Mouse (Mus musculus) layer of hippocampus, postnatal 36 days (tissue): Measurements from ENCODE around the gene Galr3. TPM values are rescaled to one million over a fixed set of nuclear protein-coding genes. Genes with fewer than 3 reads are reported as not detected.
"Not testable (repeated sequence)": the region's sequence is repeated elsewhere in the genome, so short reads cannot be mapped to it uniquely, and the experiment has no call there.

Experiments
- DNase-seq, 2 experiments: peaks; one replicate each; pipeline ENCODE4 v3.0.0; 2022
- total RNA-seq, 2 experiments: library from RNA; stranded (reverse); gene quantifications; 2 replicates each; pipeline ENCODE4 v1.2.3; 2021

The Galr3 gene
- not detected for total RNA-seq

- DNase-seq: no peak
Measured at GRCm38 (mm10) chr15:79041585-79041984, at the start of gene Galr3. Gene Galr3, plus strand, starts transcription at chr15:79041885.

GRCm38 (mm10) chr15:78992235-78992634 is 49.5 kb upstream of the Galr3 start:
- no peak for DNase-seq

GRCm38 (mm10) chr15:78992925-78993324 is 48.8 kb upstream of the Galr3 start:
- no peak for DNase-seq

GRCm38 (mm10) chr15:78995916-78996315 is 45.8 kb upstream of the Galr3 start:
- DNase-seq: no peak

- no peak for DNase-seq
Measured at GRCm38 (mm10) chr15:78996663-78997062, 45.0 kb upstream of the Galr3 start.

GRCm38 (mm10) chr15:78998348-78998747 is 43.3 kb upstream of the Galr3 start:
- no peak for DNase-seq

- no peak for DNase-seq
Measured at GRCm38 (mm10) chr15:78999586-78999985, 42.1 kb upstream of the Galr3 start.

- no peak for DNase-seq
Measured at GRCm38 (mm10) chr15:79000357-79000791, 41.3 kb upstream of the Galr3 start.

GRCm38 (mm10) chr15:79001559-79001958 is 40.1 kb upstream of the Galr3 start:
- DNase-seq: no peak

GRCm38 (mm10) chr15:79002036-79002435 is 39.6 kb upstream of the Galr3 start:
- no peak for DNase-seq

GRCm38 (mm10) chr15:79003079-79003478 is 38.6 kb upstream of the Galr3 start:
- DNase-seq: no peak

- DNase-seq: no peak
Measured at GRCm38 (mm10) chr15:79005581-79005980, 36.1 kb upstream of the Galr3 start.

- DNase-seq: no peak
Measured at GRCm38 (mm10) chr15:79006638-79007037, 35.0 kb upstream of the Galr3 start.

- DNase-seq: no peak
Measured at GRCm38 (mm10) chr15:79007059-79007458, 34.6 kb upstream of the Galr3 start.

- DNase-seq: not testable (repeated sequence)
Measured at GRCm38 (mm10) chr15:79007836-79008235, 33.8 kb upstream of the Galr3 start.

- DNase-seq: no peak
Measured at GRCm38 (mm10) chr15:79009734-79010133, 32.0 kb upstream of the Galr3 start.

- DNase-seq: no peak
Measured at GRCm38 (mm10) chr15:79011550-79011949, 30.1 kb upstream of the Galr3 start.

- DNase-seq: no peak
Measured at GRCm38 (mm10) chr15:79013382-79013781, 28.3 kb upstream of the Galr3 start.

GRCm38 (mm10) chr15:79018191-79018590 is 23.5 kb upstream of the Galr3 start:
- no peak for DNase-seq

- no peak for DNase-seq
Measured at GRCm38 (mm10) chr15:79018886-79019285, 22.8 kb upstream of the Galr3 start.

GRCm38 (mm10) chr15:79022671-79023230 is 18.9 kb upstream of the Galr3 start:
- no peak for DNase-seq

GRCm38 (mm10) chr15:79023366-79023765 is 18.3 kb upstream of the Galr3 start:
- no peak for DNase-seq

GRCm38 (mm10) chr15:79025687-79026308 is 15.9 kb upstream of the Galr3 start:
- no peak for DNase-seq

- no peak for DNase-seq
Measured at GRCm38 (mm10) chr15:79026511-79027290, 15.0 kb upstream of the Galr3 start.
